Mouse (Mus musculus): Measurements from ENCODE around the gene Dhx36. TPM values are rescaled to one million over a fixed set of nuclear protein-coding genes. Genes with fewer than 3 reads are reported as not detected.

Gene Dhx36
- polyA plus RNA-seq, 1 experiment from 2014 or later: 15.9 TPM

GRCm38 (mm10) chr3:62443582-62444194 lies 63.1 kb downstream of the Dhx36 start:
- Histone ChIP-seq H3K4me1 (ENCODE audit: insufficient read depth, low read depth, low read length) (no peaks in the 10 kb centered on the region; the same call in 1 of the 2 replicates), H3K27me3 (replicated peaks; ENCODE audit: insufficient read depth, low read length) (no peaks in the 10 kb centered on the region), H3K36me3 (ENCODE audit: insufficient read depth, low read length) (0 out of 2 replicates have a peak, but pooled peaks cover 7% of the 10 kb centered on the region), H3K27ac (ENCODE audit: low read length) (peak overlapping the region; percentile 68), H3K4me2 (replicated peaks; ENCODE audit: low read depth, low read length) (no peak overlapping the region), H3K4me3 (ENCODE audit: low read depth, low read length) (no peak overlapping the region), H3K9ac (replicated peaks; ENCODE audit: low read depth) (no peak overlapping the region), H3K9me3 (ENCODE audit: low read length) (no peaks in the 10 kb centered on the region)
- TF ChIP-seq EP300 (IDR thresholded peaks at IDR 0.05) (peak; percentile 77), CTCF (IDR thresholded peaks at IDR 0.05) (no peak)
- peak; percentile 45 for DNase-seq (ENCODE audit: low spot score)
- ATAC-seq: peak; percentile 64
- WGBS: 59% methylated on average over 12 of the region's 12 CpGs

- H3K4me2 ChIP-seq (replicated peaks; ENCODE audit: low read depth, low read length): no peak overlapping the region
- H3K9ac ChIP-seq (replicated peaks; ENCODE audit: low read depth): no peak overlapping the region
- H3K27ac ChIP-seq (ENCODE audit: low read length): no peak overlapping the region
- DNase-seq (ENCODE audit: low spot score): no peak
- 0 out of 2 replicates have a peak, but pooled peaks cover 3% of the 10 kb centered on the region for H3K36me3 ChIP-seq (ENCODE audit: insufficient read depth, low read length)
- no peaks in the 10 kb centered on the region for H3K27me3 ChIP-seq (replicated peaks; ENCODE audit: insufficient read depth, low read length)
- no peaks in the 10 kb centered on the region; the same call in 1 of the 2 replicates for H3K4me1 ChIP-seq (ENCODE audit: insufficient read depth, low read depth, low read length)
- 73% methylated on average over 5 of the region's 5 CpGs for WGBS
- TF ChIP-seq CTCF (IDR thresholded peaks at IDR 0.05): no peak
- no peak overlapping the region for H3K4me3 ChIP-seq (ENCODE audit: low read depth, low read length)
- H3K9me3 ChIP-seq (ENCODE audit: low read length): no peaks in the 10 kb centered on the region
- ATAC-seq: no peak
Measured at GRCm38 (mm10) chr3:62440431-62440969, 66.3 kb downstream of the Dhx36 start.

GRCm38 (mm10) chr3:62435923-62436322 lies 70.9 kb downstream of the Dhx36 start:
- ATAC-seq (peak; percentile 61), DNase-seq (ENCODE audit: low spot score) (peak; percentile 37)
- H3K9me3 ChIP-seq (ENCODE audit: low read length): no peaks in the 10 kb centered on the region
- TF ChIP-seq EP300 (IDR thresholded peaks at IDR 0.05) (peak; percentile 85), CTCF (IDR thresholded peaks at IDR 0.05) (no peak)
- H3K36me3 ChIP-seq (ENCODE audit: insufficient read depth, low read length): peaks cover 7% of the 10 kb centered on the region; the same call in 1 of the 2 replicates
- H3K27ac ChIP-seq (ENCODE audit: low read length): no peak overlapping the region
- H3K4me3 ChIP-seq (ENCODE audit: low read depth, low read length): no peak overlapping the region
- H3K9ac ChIP-seq (replicated peaks; ENCODE audit: low read depth): no peak overlapping the region
- no peaks in the 10 kb centered on the region; the same call in 1 of the 2 replicates for H3K4me1 ChIP-seq (ENCODE audit: insufficient read depth, low read depth, low read length)
- H3K27me3 ChIP-seq (replicated peaks; ENCODE audit: insufficient read depth, low read length): no peaks in the 10 kb centered on the region
- no peak overlapping the region for H3K4me2 ChIP-seq (replicated peaks; ENCODE audit: low read depth, low read length)

GRCm38 (mm10) chr3:62433675-62434074 lies 73.1 kb downstream of the Dhx36 start:
- Histone ChIP-seq H3K36me3 (ENCODE audit: insufficient read depth, low read length) (peaks cover 12% of the 10 kb centered on the region; the same call in 1 of the 2 replicates), H3K27me3 (replicated peaks; ENCODE audit: insufficient read depth, low read length) (no peaks in the 10 kb centered on the region), H3K4me1 (ENCODE audit: insufficient read depth, low read depth, low read length) (no peaks in the 10 kb centered on the region), H3K4me2 (replicated peaks; ENCODE audit: low read depth, low read length) (no peak overlapping the region), H3K9ac (replicated peaks; ENCODE audit: low read depth) (no peak overlapping the region), H3K9me3 (ENCODE audit: low read length) (no peaks in the 10 kb centered on the region), H3K4me3 (ENCODE audit: low read depth, low read length) (no peak overlapping the region), H3K27ac (ENCODE audit: low read length) (peak overlapping the region; percentile 64)
- ATAC-seq: peak; percentile 95
- DNase-seq (ENCODE audit: low spot score): peak; percentile 67
- TF ChIP-seq CTCF (IDR thresholded peaks at IDR 0.05) (no peak), EP300 (IDR thresholded peaks at IDR 0.05) (peak; percentile 100)
- 33% methylated on average over 4 of the region's 4 CpGs for WGBS

- H3K9ac ChIP-seq (replicated peaks; ENCODE audit: low read depth): no peak overlapping the region
- peak overlapping the region; percentile 23; the same call in 1 of the 2 replicates for H3K27ac ChIP-seq (ENCODE audit: low read length)
- H3K27me3 ChIP-seq (replicated peaks; ENCODE audit: insufficient read depth, low read length): no peaks in the 10 kb centered on the region
- peaks cover 2% of the 10 kb centered on the region; the same call in 1 of the 2 replicates for H3K4me1 ChIP-seq (ENCODE audit: insufficient read depth, low read depth, low read length)
- no peak overlapping the region for H3K4me2 ChIP-seq (replicated peaks; ENCODE audit: low read depth, low read length)
- H3K4me3 ChIP-seq (ENCODE audit: low read depth, low read length): no peak overlapping the region
- DNase-seq (ENCODE audit: low spot score) (peak; percentile 37), ATAC-seq (peak; percentile 44; the same call in 1 of the 2 replicates)
- TF ChIP-seq CTCF (IDR thresholded peaks at IDR 0.05) (no peak), EP300 (IDR thresholded peaks at IDR 0.05) (peak; percentile 94)
- H3K9me3 ChIP-seq (ENCODE audit: low read length): no peaks in the 10 kb centered on the region
- H3K36me3 ChIP-seq (ENCODE audit: insufficient read depth, low read length): no peaks in the 10 kb centered on the region
- 91% methylated on average over 6 of the region's 6 CpGs for WGBS
Measured at GRCm38 (mm10) chr3:62418387-62419138, 88.2 kb downstream of the Dhx36 start.

Other genes with a start within 250 kb of the Dhx36 start
- 34.4 and 36.9 TPM in 2 replicates for gene Arhgef26, start 168.7 kb downstream of the Dhx36 start, polyA plus RNA-seq (2015; fragmentation: Nextera tagmentation; extraction: Ambion mirVana)
- gene Gpr149, start 98.1 kb upstream of the Dhx36 start, polyA plus RNA-seq (2015; fragmentation: Nextera tagmentation; extraction: Ambion mirVana): not detected in 2 replicates